Mouse (Mus musculus) spleen, adult 2 months (tissue): Measurements from ENCODE around the gene Ankrd23.

ENCODE experiments used
- CTCF ChIP-seq: fragments of 200-500 bp; IDR thresholded peaks from 2 replicates; pipeline ENCODE4 v1.5.1; 2011; ENCODE audit warnings: mild to moderate bottlenecking, inconsistent platforms; ENCODE audit not compliant: insufficient read depth, insufficient read length, insufficient replicate concordance; ENCODE audit errors: extremely low read depth
- POLR2A ChIP-seq: fragments of 200-500 bp; IDR thresholded peaks from 2 replicates; pipeline ENCODE4 v1.6.1; 2011; ENCODE audit warnings: low read depth, low read length, inconsistent platforms

GRCm38 (mm10) chr1:36542925-36543324 lies 6.2 kb upstream of the Ankrd23 start:
- TF ChIP-seq CTCF (no peak), POLR2A (no peak)
